Mouse (Mus musculus) midbrain, postnatal 0 days (tissue): ENCODE results near the gene Otud3. TPM values are rescaled to one million over a fixed set of nuclear protein-coding genes. Genes with fewer than 3 reads are reported as not detected.
"Not testable (repeated sequence)": the region's sequence is repeated elsewhere in the genome, so short reads cannot be mapped to it uniquely, and the experiment has no call there.

Experiments used
- ATAC-seq: fragments of 200-750 bp; cut with Nextera tagmentation; 2 replicates; pipeline ENCODE4 v1.8.0; 2017; ENCODE audit warnings: moderate number of reproducible peaks, mild to moderate bottlenecking, moderate TSS enrichment, moderate library complexity; ENCODE audit not compliant: low FRiP score
- DNase-seq: peaks from one replicate; pipeline ENCODE4 v3.0.0-alpha.2; 2015; ENCODE audit warnings: low spot score
- H3K27ac ChIP-seq: fragments of 300-500 bp; sonication (generic); 2 replicates; pipeline ENCODE4 v1.5.1; 2014; ENCODE audit warnings: low read depth, mild to moderate bottlenecking, low read length, mixed read lengths
- H3K27me3 ChIP-seq: fragments of 300-500 bp; sonication (generic); 2 replicates; pipeline ENCODE4 v1.6.1; 2014; ENCODE audit warnings: low read length, control low read depth, mixed read lengths; ENCODE audit not compliant: insufficient read depth
- H3K36me3 ChIP-seq: fragments of 300-500 bp; sonication (generic); 2 replicates; pipeline ENCODE4 v1.6.1; 2014; ENCODE audit warnings: low read length, control low read depth, mixed read lengths; ENCODE audit not compliant: insufficient read depth
- H3K4me1 ChIP-seq: fragments of 300-500 bp; sonication (generic); 2 replicates; pipeline ENCODE4 v1.6.1; 2014; ENCODE audit warnings: mild to moderate bottlenecking, control low read depth, antibody characterized with exemption, low read length, mixed read lengths; ENCODE audit not compliant: insufficient read depth
- H3K4me2 ChIP-seq: fragments of 300-500 bp; sonication (generic); 2 replicates; pipeline ENCODE4 v1.6.1; 2014; ENCODE audit warnings: low read depth, mild to moderate bottlenecking, low read length, mixed read lengths; ENCODE audit not compliant: poor library complexity, severe bottlenecking
- H3K4me3 ChIP-seq: fragments of 300-500 bp; sonication (generic); 2 replicates; pipeline ENCODE4 v1.5.1; 2014; ENCODE audit warnings: low read depth, mild to moderate bottlenecking, low read length, moderate library complexity
- H3K9ac ChIP-seq: fragments of 300-500 bp; sonication (generic); replicated peaks from 2 replicates; pipeline ENCODE4 v1.6.1; 2014; ENCODE audit warnings: mild to moderate bottlenecking, low read length, moderate library complexity, mixed read lengths; ENCODE audit not compliant: poor library complexity, severe bottlenecking
- H3K9me3 ChIP-seq: fragments of 300-500 bp; sonication (generic); 2 replicates; pipeline ENCODE4 v1.6.1; 2016; ENCODE audit warnings: low read length, control low read depth
- CTCF ChIP-seq: IDR thresholded peaks from 2 replicates; pipeline ENCODE4 v1.5.1; 2016; ENCODE audit warnings: antibody characterized with exemption, mild to moderate bottlenecking
- WGBS: fragments of 180-500 bp; shearing (Covaris S2); extraction: QIAGEN DNeasy Blood & Tissue Kit; methylation state at CpG from one replicate; pipeline ENCODE4 v1.1.7; 2014; 5-methylcytosine and 5-hydroxymethylcytosine counted together
- polyA plus RNA-seq: library from polyadenylated mRNA; unstranded; fragments of >200 nt; fragmentation: Nextera tagmentation; extraction: Ambion mirVana; gene quantifications from 2 replicates; pipeline ENCODE4 v1.2.1, GENCODE M21; 2015
- total RNA-seq: library from RNA; depleted of rRNA; stranded (reverse); fragments of >200 nt; gene quantifications from 2 replicates; pipeline ENCODE4 v1.2.3, GENCODE M21; 2014

Gene Otud3
- total and polyA plus RNA-seq, 2 experiments from 2014 or later, result 3.8 to 9.0 TPM

GRCm38 (mm10) chr4:138913141-138913787 lies 481 bp downstream of the Otud3 start:
- TF ChIP-seq CTCF, result no peak
- Histone ChIP-seq H3K9me3 (no peaks in the 10 kb centered on the region), H3K27me3 (no peaks in the 10 kb centered on the region), H3K27ac (peak overlapping the region; percentile 73; the same call in 1 of the 2 replicates), H3K4me2 (peak overlapping the region; percentile 86), H3K9ac (peak overlapping the region; percentile 83), H3K4me3 (peak overlapping the region; percentile 83), H3K4me1 (peaks cover 10% of the 10 kb centered on the region; the same call in 1 of the 2 replicates), H3K36me3 (0 out of 2 replicates have a peak, but pooled peaks cover 4% of the 10 kb centered on the region)
- DNase-seq, result no peak
- peak; percentile 45; the same call in 1 of the 2 replicates for ATAC-seq
- under 1% methylated on average over 46 of the region's 52 CpGs for WGBS

GRCm38 (mm10) chr4:138905624-138906337 lies 8.0 kb downstream of the Otud3 start:
- no peak for TF ChIP-seq CTCF
- no peak overlapping the region for H3K9ac ChIP-seq
- ATAC-seq (no peak), DNase-seq (no peak)
- 97% methylated on average over 18 of the region's 18 CpGs for WGBS
- H3K4me2 ChIP-seq, result no peak overlapping the region
- no peak overlapping the region for H3K4me3 ChIP-seq
- H3K9me3 ChIP-seq, result no peaks in the 10 kb centered on the region
- H3K27ac ChIP-seq, result no peak overlapping the region
- no peaks in the 10 kb centered on the region for H3K4me1 ChIP-seq
- H3K27me3 ChIP-seq, result no peaks in the 10 kb centered on the region
- peaks cover 66% of the 10 kb centered on the region for H3K36me3 ChIP-seq

- Histone ChIP-seq H3K4me2 (no peak overlapping the region), H3K27me3 (no peaks in the 10 kb centered on the region), H3K4me3 (no peak overlapping the region), H3K27ac (no peak overlapping the region), H3K9me3 (no peaks in the 10 kb centered on the region), H3K36me3 (peaks cover 64% of the 10 kb centered on the region), H3K9ac (no peak overlapping the region), H3K4me1 (no peaks in the 10 kb centered on the region)
- ATAC-seq, result no peak
- 80% methylated on average over 7 of the region's 7 CpGs for WGBS
- TF ChIP-seq CTCF, result no peak
- no peak for DNase-seq
Measured at GRCm38 (mm10) chr4:138899361-138899760, 14.4 kb downstream of the Otud3 start.

GRCm38 (mm10) chr4:138893789-138894188 lies 20.0 kb downstream of the Otud3 start:
- 91% methylated on average over 11 of the region's 11 CpGs for WGBS
- DNase-seq, H3K27ac ChIP-seq, ATAC-seq, H3K4me3 ChIP-seq, H3K9ac ChIP-seq, H3K4me2 ChIP-seq, H3K4me1 ChIP-seq, H3K9me3 ChIP-seq, H3K27me3 ChIP-seq: not testable (repeated sequence)
- peaks cover 63% of the 10 kb centered on the region for H3K36me3 ChIP-seq

GRCm38 (mm10) chr4:138892655-138893054 lies 21.1 kb downstream of the Otud3 start:
- 88% methylated on average over 6 of the region's 6 CpGs for WGBS
- no peak overlapping the region for H3K9ac ChIP-seq
- H3K4me1 ChIP-seq, result no peaks in the 10 kb centered on the region
- no peak for TF ChIP-seq CTCF
- H3K4me2 ChIP-seq, result no peak overlapping the region
- H3K36me3 ChIP-seq, result peaks cover 52% of the 10 kb centered on the region
- H3K27me3 ChIP-seq, result no peaks in the 10 kb centered on the region
- H3K27ac ChIP-seq, result no peak overlapping the region
- DNase-seq, result no peak
- ATAC-seq, result no peak
- no peaks in the 10 kb centered on the region for H3K9me3 ChIP-seq
- H3K4me3 ChIP-seq, result no peak overlapping the region

GRCm38 (mm10) chr4:138889635-138890034 lies 24.1 kb downstream of the Otud3 start:
- no peak for TF ChIP-seq CTCF
- H3K4me3 ChIP-seq, result no peak overlapping the region
- DNase-seq, result no peak
- H3K9me3 ChIP-seq, result no peaks in the 10 kb centered on the region
- H3K27ac ChIP-seq, result no peak overlapping the region
- no peak for ATAC-seq
- no peaks in the 10 kb centered on the region for H3K4me1 ChIP-seq
- H3K4me2 ChIP-seq, result no peak overlapping the region
- H3K9ac ChIP-seq, result no peak overlapping the region
- WGBS, result 59% methylated on average over 8 of the region's 8 CpGs
- H3K36me3 ChIP-seq, result peaks cover 27% of the 10 kb centered on the region
- H3K27me3 ChIP-seq, result no peaks in the 10 kb centered on the region
